Mouse (Mus musculus) cortical plate, adult 2 months (tissue): Measurements from ENCODE around the gene Lrp1. TPM values are rescaled to one million over a fixed set of nuclear protein-coding genes. Genes with fewer than 3 reads are reported as not detected.
"Not testable (repeated sequence)": the region's sequence is repeated elsewhere in the genome, so short reads cannot be mapped to it uniquely, and the experiment has no call there.

Experiments
- H3K27ac ChIP-seq: fragments of 200-500 bp; 2 replicates; pipeline ENCODE4 v1.5.1; 2012; ENCODE audit warnings: low read length, control low read depth, inconsistent platforms; ENCODE audit not compliant: insufficient read depth
- H3K4me1 ChIP-seq: fragments of 200-500 bp; 2 replicates; pipeline ENCODE4 v1.6.1; 2011; ENCODE audit warnings: low read length; ENCODE audit not compliant: control insufficient read depth, insufficient read depth
- H3K4me3 ChIP-seq: fragments of 200-500 bp; 2 replicates; pipeline ENCODE4 v1.5.1; 2011; ENCODE audit warnings: mild to moderate bottlenecking, low read length, control low read depth; ENCODE audit not compliant: insufficient read depth
- CTCF ChIP-seq: fragments of 200-500 bp; IDR thresholded peaks from 2 replicates; pipeline ENCODE4 v1.5.1; 2011; ENCODE audit warnings: mild to moderate bottlenecking, control low read depth, low read length; ENCODE audit not compliant: insufficient read depth; ENCODE audit errors: extremely low read depth
- POLR2A ChIP-seq: fragments of 200-500 bp; IDR thresholded peaks from 2 replicates; pipeline ENCODE4 v1.6.1; 2011; ENCODE audit warnings: mild to moderate bottlenecking, low read length, control low read depth; ENCODE audit not compliant: insufficient read depth; ENCODE audit errors: extremely low read depth
- polyA plus RNA-seq: library from polyadenylated mRNA; depleted of rRNA; stranded (reverse); fragments of >200 nt; gene quantifications from 2 replicates; pipeline ENCODE4 v1.2.3, GENCODE M21; 2012

Lrp1 gene
- polyA plus RNA-seq, 1 experiment: 294 TPM

- Histone ChIP-seq H3K4me1 (peaks cover 6% of the 10 kb centered on the region; the same call in 1 of the 2 replicates), H3K4me3 (peak overlapping the region; percentile 98; the same call in 1 of the 2 replicates), H3K27ac (no peak overlapping the region)
- TF ChIP-seq POLR2A (no peak), CTCF (no peak)
These were observed 43.2 kb upstream of the Lrp1 start for GRCm38 (mm10) chr10:127664166-127664565.

- Histone ChIP-seq H3K4me1 (peaks cover 6% of the 10 kb centered on the region; the same call in 1 of the 2 replicates), H3K27ac (no peak overlapping the region), H3K4me3 (peak overlapping the region; percentile 98; the same call in 1 of the 2 replicates)
- no peak for TF ChIP-seq CTCF
- no peak for TF ChIP-seq POLR2A
These were observed 42.6 kb upstream of the Lrp1 start for GRCm38 (mm10) chr10:127663590-127663989.

GRCm38 (mm10) chr10:127662666-127663253, 41.8 kb upstream of the Lrp1 start:
- Histone ChIP-seq H3K4me1 (peaks cover 6% of the 10 kb centered on the region; the same call in 1 of the 2 replicates), H3K4me3 (peak overlapping the region; percentile 16), H3K27ac (peak overlapping the region; percentile 91)
- TF ChIP-seq CTCF (no peak), POLR2A (no peak)

GRCm38 (mm10) chr10:127661915-127662663, 41.1 kb upstream of the Lrp1 start:
- H3K4me1 ChIP-seq: peaks cover 4% of the 10 kb centered on the region; the same call in 1 of the 2 replicates
- H3K4me3 ChIP-seq: peak overlapping the region; percentile 16
- TF ChIP-seq CTCF (no peak), POLR2A (0 out of 2 replicates have a peak, but pooled peaks have one; percentile 38)
- H3K27ac ChIP-seq: peak overlapping the region; percentile 91

- Histone ChIP-seq H3K27ac (peak overlapping the region; percentile 43), H3K4me1 (peaks cover 4% of the 10 kb centered on the region; the same call in 1 of the 2 replicates), H3K4me3 (no peak overlapping the region; the same call in 1 of the 2 replicates)
- TF ChIP-seq CTCF (no peak), POLR2A (no peak)
These were observed 40.5 kb upstream of the Lrp1 start for GRCm38 (mm10) chr10:127661291-127661914.

GRCm38 (mm10) chr10:127659551-127659950, 38.6 kb upstream of the Lrp1 start:
- H3K4me1 ChIP-seq: peaks cover 4% of the 10 kb centered on the region; the same call in 1 of the 2 replicates
- no peak overlapping the region for H3K27ac ChIP-seq
- TF ChIP-seq POLR2A (no peak), CTCF (no peak)
- H3K4me3 ChIP-seq: no peak overlapping the region

GRCm38 (mm10) chr10:127658076-127658475, 37.1 kb upstream of the Lrp1 start:
- no peak for TF ChIP-seq CTCF
- TF ChIP-seq POLR2A: no peak
- peaks cover 4% of the 10 kb centered on the region; the same call in 1 of the 2 replicates for H3K4me1 ChIP-seq
- H3K4me3 ChIP-seq: no peak overlapping the region
- H3K27ac ChIP-seq: no peak overlapping the region

GRCm38 (mm10) chr10:127657617-127658016, 36.7 kb upstream of the Lrp1 start:
- H3K4me3 ChIP-seq, H3K27ac ChIP-seq, H3K4me1 ChIP-seq: not testable (repeated sequence)

- Histone ChIP-seq H3K27ac (no peak overlapping the region), H3K4me3 (no peak overlapping the region), H3K4me1 (no peaks in the 10 kb centered on the region)
- TF ChIP-seq CTCF (no peak), POLR2A (no peak)
These were observed 34.1 kb upstream of the Lrp1 start for GRCm38 (mm10) chr10:127654970-127655579.
